Mouse (Mus musculus): ENCODE results near the gene Cdiptos. TPM values are rescaled to one million over a fixed set of nuclear protein-coding genes. Genes with fewer than 3 reads are reported as not detected.
A peak's percentile ranks its signal among the peaks of the same experiment; 100 is the strongest.

The Cdiptos gene
- total and polyA plus RNA-seq, 3 experiments: 0.47 to 0.97 TPM; not detected in 1

DNA sequence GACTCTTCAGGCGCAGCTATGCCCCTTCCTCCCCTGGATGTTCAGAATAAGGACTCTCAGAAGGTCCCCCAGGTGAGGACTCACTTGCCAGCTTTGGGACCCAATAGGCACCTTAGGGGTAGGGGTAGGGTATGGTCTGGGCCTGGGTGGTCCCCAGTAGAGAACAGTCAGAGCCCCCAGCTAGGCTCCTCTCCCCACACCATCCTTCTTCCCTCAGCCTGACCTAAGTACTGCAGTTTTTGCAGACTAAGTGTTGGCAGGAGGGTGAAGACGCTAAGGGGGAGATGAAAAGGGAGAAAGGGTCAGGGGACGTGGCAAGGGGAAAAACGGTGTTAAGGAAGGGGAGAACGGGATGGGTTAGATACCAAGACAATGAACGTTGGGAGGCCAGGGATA lies 42.0 kb upstream of the Cdiptos start:
- H3K9me3 ChIP-seq (replicated peaks; ENCODE audit: low read length): no peaks in the 10 kb centered on the region
- H3K27me3 ChIP-seq (replicated peaks): no peaks in the 10 kb centered on the region
- H3K4me1 ChIP-seq (ENCODE audit: control insufficient read depth in 1 of 2, insufficient read depth in 2 of 2): peaks cover 23 to 70% of the 10 kb centered on the region in 2 experiments; a peak in 3 of 4 replicates
- dilution Hi-C loops (cut with MboI; ENCODE audit: extremely low pct_ligation_motif_present, extremely low pct_unique_long_range_greater_than_20kb, low sequenced_read_pairs) (no loop called here), in situ Hi-C loops (cut with MboI; ENCODE audit: low pct_ligation_motif_present, low pct_unique_long_range_greater_than_20kb, low sequenced_read_pairs) (loop anchor here (5.0 to 10.0 kb wide), 2 partner anchors 56 to 313 kb away; partner anchors contain the start of gene Coro1a)
- TF ChIP-seq TBP (conservative IDR thresholded peaks at IDR 0.05; ENCODE audit: low read depth, low read length) (no peak), MAZ (IDR thresholded peaks at IDR 0.05; ENCODE audit: low read depth, low read length) (no peak), NELFE (IDR thresholded peaks at IDR 0.05; ENCODE audit: low read depth, low read length) (no peak), ZKSCAN1 (IDR thresholded peaks at IDR 0.05; ENCODE audit: borderline replicate concordance, low read depth, low read length) (no peak), EP300 (IDR thresholded peaks at IDR 0.05; ENCODE audit: low read length) (no peak), HCFC1 (IDR thresholded peaks at IDR 0.05; ENCODE audit: low read depth, low read length) (no peak), GABPA (IDR thresholded peaks at IDR 0.05; ENCODE audit: insufficient replicate concordance, low read depth, low read length) (no peak), PAX5 (IDR thresholded peaks at IDR 0.05; ENCODE audit: low read length) (no peak), NRF1 (IDR thresholded peaks at IDR 0.05; ENCODE audit: low read depth, low read length) (no peak), KAT2A (IDR thresholded peaks at IDR 0.05; ENCODE audit: insufficient replicate concordance, low read length) (no peak), POLR2A (IDR thresholded peaks at IDR 0.05; ENCODE audit: low read depth, low read length) (no peak), UBTF (IDR thresholded peaks at IDR 0.05; ENCODE audit: low read depth, low read length) (no peak), CHD2 (IDR thresholded peaks at IDR 0.05; ENCODE audit: low read length) (no peak), USF1 (IDR thresholded peaks at IDR 0.05; ENCODE audit: low read depth, low read length) (no peak), IRF4 (IDR thresholded peaks at IDR 0.05; ENCODE audit: low read depth, low read length) (no peak), ZC3H11A (IDR thresholded peaks at IDR 0.05; ENCODE audit: low read depth, low read length) (no peak), MAFK (IDR thresholded peaks at IDR 0.05; ENCODE audit: insufficient replicate concordance, low read length) (no peak), ZNF384 (IDR thresholded peaks at IDR 0.05; ENCODE audit: low read depth, low read length) (no peak), TCF12 (IDR thresholded peaks at IDR 0.05; ENCODE audit: low read depth, low read length) (no peak), SMC3 (IDR thresholded peaks at IDR 0.05; ENCODE audit: low read depth, low read length) (no peak)
- H3K79me2 ChIP-seq (replicated peaks; ENCODE audit: control insufficient read depth, extremely low read depth, insufficient read depth, poor library complexity, severe bottlenecking): peaks cover 12% of the 10 kb centered on the region
- no peak overlapping the region for H3K27ac ChIP-seq (ENCODE audit: insufficient read depth, low read depth)
- DNase-seq (ENCODE audit: extremely low read depth): no peak
- no peak overlapping the region for H3K4me2 ChIP-seq (ENCODE audit: insufficient read depth, low read depth, poor library complexity, severe bottlenecking)
- H3K9ac ChIP-seq (ENCODE audit: insufficient read depth, low read depth): peak overlapping the region; percentile 10; the same call in 1 of the 2 replicates
- H3K36me3 ChIP-seq (replicated peaks in 1 of 2; ENCODE audit: control insufficient read depth in 1 of 2, insufficient read depth in 1 of 2, low read length in 1 of 2): peaks cover 13 to 54% of the 10 kb centered on the region in 2 experiments
- no peak overlapping the region for H3K4me3 ChIP-seq (replicated peaks in 1 of 3; ENCODE audit: low read depth in 2 of 3, low read length in 2 of 3, poor library complexity in 1 of 3)
